Mouse (Mus musculus) embryo, embryonic 10.5 days (tissue): Measurements from ENCODE around the gene Jarid2.
A peak's percentile ranks its signal among the peaks of the same experiment; 100 is the strongest.

Experiments
- DNase-seq: peaks from one replicate; pipeline ENCODE4 v3.0.0-alpha.2; 2015; ENCODE audit warnings: low spot score

Gene Jarid2

GRCm38 (mm10) chr13:44839866-44840835, 110.9 kb downstream of the Jarid2 start:
- peak; percentile 91 for DNase-seq

GRCm38 (mm10) chr13:44851426-44851825, 122.2 kb downstream of the Jarid2 start:
- no peak for DNase-seq

DNA sequence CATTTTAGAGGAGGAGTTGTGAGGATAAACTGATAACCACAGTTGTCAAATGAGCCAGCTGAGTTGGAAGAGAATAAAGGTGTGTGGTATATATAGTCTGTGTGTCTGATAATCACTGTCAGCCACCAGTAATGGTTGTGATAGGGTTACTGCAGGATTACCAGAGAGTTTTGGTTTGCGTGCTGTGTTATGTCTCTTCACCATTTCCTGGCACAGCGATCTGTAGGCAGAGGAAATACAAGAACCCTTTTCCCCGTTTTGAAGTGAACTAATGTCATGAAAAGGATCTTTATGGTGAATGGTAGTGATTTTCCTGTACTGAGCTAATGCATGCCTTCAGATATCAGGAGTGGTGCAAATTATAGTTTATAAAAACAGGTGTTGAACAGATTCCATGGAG, 122.8 kb downstream of the Jarid2 start:
- DNase-seq = no peak

GRCm38 (mm10) chr13:44865566-44865965, 136.3 kb downstream of the Jarid2 start:
- DNase-seq = no peak

- DNase-seq = no peak
Observed at GRCm38 (mm10) chr13:44868037-44868650, 138.9 kb downstream of the Jarid2 start.

- peak; percentile 100 for DNase-seq
Observed at GRCm38 (mm10) chr13:44869418-44870119, 140.3 kb downstream of the Jarid2 start.

DNA sequence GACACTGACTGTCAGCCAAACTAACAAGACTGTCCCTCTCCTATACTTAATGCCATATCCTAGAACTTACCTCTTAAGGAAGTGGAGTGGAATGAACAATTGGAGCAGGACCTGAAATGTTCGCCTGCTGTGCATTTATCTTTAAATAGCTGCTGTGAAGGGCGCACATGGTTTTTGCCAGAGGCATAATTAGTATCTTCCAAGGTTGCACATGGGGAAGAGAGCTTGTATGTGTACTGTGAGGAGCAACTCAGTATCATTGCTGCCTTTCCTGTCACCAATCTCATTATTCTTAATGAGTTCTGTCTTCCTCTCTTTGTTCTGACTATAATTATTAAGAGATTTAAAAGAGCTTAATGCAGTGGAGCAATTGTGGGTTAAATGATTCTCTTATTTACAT, 147.5 kb downstream of the Jarid2 start:
- no peak for DNase-seq

DNA sequence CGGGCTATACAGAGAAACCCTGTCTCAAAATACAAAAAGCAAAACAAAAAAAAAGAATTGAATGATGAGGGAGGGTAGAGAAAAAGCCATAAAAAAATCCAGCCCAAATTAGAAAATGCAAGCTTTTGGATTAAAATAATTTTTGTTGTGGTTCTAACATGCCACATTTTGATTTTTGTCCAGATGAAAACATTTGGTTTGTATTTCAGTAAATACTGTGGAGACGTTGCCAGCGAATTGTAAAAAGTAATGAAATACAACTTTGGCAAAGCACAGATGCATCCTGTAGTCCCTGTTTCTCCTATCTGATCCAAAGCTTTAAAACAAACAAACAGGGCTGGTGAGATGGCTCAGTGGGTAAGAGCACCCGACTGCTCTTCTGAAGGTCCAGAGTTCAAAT, 151.7 kb downstream of the Jarid2 start:
- DNase-seq = no peak

DNA sequence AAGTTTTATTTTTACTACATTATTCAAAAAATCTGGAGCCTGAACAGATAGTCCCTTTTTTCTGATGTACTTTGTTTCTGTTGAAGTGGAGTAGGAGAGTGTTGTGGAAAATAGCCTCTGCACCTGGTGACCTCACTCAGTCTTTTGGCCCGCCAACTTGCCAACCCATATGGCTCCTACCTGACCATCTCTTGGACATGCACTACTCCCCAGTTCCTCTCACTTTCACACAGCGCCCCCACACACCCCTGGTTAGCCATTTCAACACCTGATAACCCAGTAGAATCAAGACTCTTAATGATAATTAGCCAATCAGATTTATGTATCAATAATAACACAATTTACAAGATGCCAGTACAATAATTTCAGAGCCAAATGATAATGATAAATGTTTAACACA, 156.9 kb downstream of the Jarid2 start:
- DNase-seq = no peak

DNA sequence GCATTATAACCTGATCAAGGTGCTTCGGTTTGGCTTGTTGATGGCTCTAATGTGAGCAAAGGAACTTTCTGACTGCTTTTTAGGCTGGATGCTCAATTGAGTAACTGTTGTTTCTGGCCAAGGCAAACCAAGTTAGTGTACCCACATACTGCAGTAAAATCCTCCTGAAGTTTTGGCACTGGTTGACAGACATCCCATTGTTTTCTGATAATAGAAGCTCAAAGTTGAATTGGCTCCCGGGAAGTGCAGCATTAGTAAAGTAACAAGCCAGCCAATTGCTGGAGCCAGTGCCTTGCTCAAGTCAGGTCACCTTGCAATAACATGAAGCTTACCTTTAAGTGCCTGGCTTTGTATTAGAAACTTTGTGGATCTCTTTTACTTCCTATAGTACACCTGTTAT, 161.3 kb downstream of the Jarid2 start:
- no peak for DNase-seq

DNA sequence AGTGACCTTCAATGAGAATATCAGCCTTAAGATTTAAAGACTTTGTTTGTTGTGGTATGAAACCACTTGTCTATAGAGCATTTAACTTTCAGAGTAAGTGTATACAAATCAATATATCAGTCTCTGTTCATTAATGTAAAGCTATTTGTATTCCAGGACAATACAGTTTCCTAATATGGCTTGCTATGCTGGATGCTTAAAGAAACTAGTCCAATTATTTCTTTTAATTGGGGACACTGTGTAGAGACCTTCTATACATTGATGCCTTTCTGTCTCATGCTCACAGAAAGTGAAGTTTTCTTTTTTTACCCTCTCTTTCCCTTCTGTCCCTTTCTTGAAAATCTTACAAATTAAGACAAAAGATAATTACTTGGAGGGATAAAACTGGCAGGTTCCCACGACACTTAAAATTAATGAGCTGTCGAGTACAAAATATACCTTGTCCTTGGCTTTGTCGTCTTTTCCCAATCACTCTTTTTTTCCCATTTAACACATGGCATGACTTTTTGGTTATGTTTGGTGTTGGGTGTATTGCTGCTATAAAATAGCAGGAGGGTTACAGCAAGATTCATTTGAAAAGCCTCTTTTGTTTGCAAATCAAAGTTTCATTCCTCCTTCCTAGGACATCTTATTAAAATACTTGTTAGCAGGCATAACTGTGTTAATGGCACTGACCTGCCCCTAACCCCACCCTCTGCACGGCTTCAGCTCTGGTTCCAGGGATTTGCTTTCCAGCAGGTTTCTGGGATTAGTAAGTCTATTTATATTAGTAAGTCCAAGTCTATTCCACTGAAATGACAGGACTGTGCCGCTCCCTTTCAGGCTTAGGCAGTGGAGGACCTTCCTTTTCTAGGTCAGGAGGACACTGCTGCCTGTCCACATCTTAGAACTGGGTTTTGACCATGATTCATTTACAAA, 162.8 kb downstream of the Jarid2 start:
- DNase-seq = no peak

GRCm38 (mm10) chr13:44896211-44896610, 166.9 kb downstream of the Jarid2 start:
- DNase-seq = no peak

DNA sequence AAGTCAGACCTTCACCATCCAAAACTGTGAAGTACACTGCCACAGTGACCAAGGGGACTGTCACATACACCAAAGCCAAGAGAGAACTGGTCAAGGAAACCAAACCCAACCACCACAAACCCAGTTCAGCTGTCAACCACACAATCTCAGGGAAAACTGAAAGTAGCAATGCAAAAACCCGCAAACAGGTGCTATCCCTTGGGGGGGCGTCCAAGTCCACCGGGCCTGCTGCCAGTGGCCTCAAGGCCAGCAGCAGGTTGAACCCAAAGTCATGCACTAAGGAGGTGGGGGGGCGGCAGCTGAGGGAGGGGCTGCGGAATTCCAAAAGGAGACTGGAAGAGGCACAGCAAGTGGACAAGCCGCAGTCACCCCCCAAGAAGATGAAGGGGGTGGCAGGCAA, 173.0 kb downstream of the Jarid2 start:
- DNase-seq = no peak

DNA sequence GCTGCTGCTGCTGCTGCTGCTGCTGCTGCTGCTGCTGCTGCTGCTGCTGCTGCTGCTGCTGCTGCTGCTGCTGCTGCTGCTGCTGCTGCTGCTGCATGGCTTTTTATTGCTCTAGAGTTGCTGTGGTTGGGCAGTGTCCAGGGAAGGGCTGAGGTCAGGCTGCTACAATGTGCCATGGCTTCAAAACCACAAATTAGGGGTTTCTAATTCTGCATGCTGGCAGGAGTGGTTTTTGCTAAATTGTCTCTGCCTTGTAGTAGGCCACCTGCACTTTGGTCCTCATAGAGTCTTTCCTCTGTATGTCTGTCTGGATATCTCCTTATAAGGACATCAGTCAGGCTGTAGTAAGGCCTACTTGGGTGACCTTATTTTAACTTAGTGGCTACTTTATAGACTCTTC, 174.1 kb downstream of the Jarid2 start:
- no peak for DNase-seq

- no peak for DNase-seq
Observed at GRCm38 (mm10) chr13:44904271-44904670, 175.0 kb downstream of the Jarid2 start.

DNA sequence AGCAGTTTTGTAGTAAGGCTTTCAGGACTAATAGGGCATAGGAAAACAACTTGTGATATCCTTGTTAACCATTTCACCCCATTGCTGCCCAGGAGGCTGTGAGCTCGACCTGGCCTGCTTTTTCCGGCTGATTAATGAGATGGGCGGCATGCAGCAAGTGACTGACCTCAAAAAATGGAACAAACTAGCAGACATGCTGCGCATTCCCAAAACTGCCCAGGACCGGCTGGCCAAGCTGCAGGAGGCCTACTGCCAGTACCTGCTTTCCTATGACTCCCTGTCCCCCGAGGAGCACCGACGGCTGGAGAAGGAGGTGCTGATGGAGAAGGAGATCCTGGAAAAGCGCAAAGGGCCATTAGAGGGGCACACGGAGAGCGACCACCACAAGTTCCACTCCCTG, 176.9 kb downstream of the Jarid2 start:
- DNase-seq = no peak

GRCm38 (mm10) chr13:44907702-44908101, 178.4 kb downstream of the Jarid2 start:
- DNase-seq = no peak

DNA sequence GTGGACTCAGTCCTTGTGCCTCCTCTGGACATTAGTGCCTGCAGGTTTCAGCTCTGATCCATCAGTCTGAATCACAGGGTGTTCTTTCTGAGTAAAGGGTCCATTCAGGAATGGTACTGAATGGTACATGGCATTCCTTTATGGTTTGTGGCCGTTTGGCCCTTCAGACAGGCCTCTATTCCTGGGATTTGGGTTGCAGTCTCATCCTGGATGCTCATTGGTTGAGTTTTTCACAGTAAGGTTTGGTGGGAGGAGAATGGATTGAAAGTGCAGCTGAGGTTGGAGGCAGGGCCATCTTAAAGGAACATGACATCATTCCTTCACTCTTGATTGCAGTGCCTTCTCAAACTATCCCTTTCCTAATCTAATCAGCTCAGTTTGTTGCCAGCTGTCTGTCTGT, 179.5 kb downstream of the Jarid2 start:
- no peak for DNase-seq

- no peak for DNase-seq
Observed at GRCm38 (mm10) chr13:44912851-44913250, 183.6 kb downstream of the Jarid2 start.

- peak; percentile 39 for DNase-seq
Observed at GRCm38 (mm10) chr13:44913560-44913959, 184.3 kb downstream of the Jarid2 start.

- no peak for DNase-seq
Observed at GRCm38 (mm10) chr13:44915382-44915781, 186.1 kb downstream of the Jarid2 start.

GRCm38 (mm10) chr13:44915945-44916344, 186.7 kb downstream of the Jarid2 start:
- DNase-seq = peak; percentile 36
